Mouse (Mus musculus): ENCODE measurements around the gene Cnksr2.

DNA sequence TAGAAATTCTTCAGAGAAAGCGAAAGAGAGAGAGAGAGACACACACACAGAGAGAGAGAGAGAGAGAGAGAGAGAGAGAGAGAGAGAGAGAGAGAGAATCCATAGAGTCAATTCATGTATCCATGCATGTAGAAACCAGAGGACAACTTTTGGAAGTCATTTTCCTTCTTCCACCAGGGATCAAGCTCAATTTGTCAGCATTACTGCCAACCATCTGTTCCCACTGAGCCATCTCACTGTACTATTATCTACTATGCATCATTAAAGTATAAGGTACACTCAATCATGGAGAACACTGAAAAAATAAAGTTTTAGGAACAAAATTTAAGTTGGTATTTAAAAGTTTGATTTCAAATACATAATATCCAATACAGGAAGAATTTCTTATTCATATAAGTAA is 93.8 kb downstream of the Cnksr2 start:
- TF ChIP-seq EP300 (IDR thresholded peaks at IDR 0.05; ENCODE audit: low read depth) (no peak), CTCF (IDR thresholded peaks at IDR 0.05; ENCODE audit: low read depth) (no peak)
